Mouse (Mus musculus) neural tube, embryonic 10.5 days (tissue): ENCODE data around the gene D17Wsu92e.

Experiments used
- DNase-seq: peaks from one replicate; pipeline ENCODE4 v3.0.0-alpha.2; 2017; ENCODE audit warnings: low spot score; ENCODE audit errors: extremely low spot score

D17Wsu92e gene

GRCm38 (mm10) chr17:27821407-27822338 lies 1.2 kb upstream of the D17Wsu92e start:
- DNase-seq = no peak

DNA sequence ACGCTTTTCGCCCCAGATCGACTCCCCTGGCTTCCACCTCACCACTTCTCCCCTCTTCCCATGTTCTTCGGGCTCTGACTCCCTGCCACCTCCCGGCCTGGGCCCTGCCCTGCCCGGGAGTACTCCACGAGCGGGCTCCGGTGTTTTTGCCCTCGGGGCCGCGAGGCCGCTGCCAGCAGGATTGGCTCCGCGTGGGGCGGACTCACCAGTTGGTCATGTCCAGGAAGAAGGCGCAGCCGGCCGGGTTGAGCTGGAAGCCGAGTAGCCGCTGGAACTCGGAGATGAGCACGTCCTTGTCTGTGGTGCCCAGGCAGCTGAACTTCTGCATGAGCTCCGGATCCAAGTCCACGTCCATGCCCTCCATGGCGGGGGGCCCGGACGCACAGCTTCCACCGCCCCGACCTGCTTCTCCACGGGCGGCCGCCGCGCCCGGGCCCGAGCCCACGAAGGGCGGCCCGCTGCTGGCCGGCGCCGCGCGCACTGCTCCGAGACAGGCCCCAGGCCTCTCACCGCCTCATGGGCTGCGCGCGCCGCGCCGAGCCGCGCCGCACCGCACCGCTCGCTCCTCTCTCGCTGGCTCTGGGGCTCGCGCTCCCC lies 379 bp downstream of the D17Wsu92e start:
- DNase-seq = peak; percentile 77

DNA sequence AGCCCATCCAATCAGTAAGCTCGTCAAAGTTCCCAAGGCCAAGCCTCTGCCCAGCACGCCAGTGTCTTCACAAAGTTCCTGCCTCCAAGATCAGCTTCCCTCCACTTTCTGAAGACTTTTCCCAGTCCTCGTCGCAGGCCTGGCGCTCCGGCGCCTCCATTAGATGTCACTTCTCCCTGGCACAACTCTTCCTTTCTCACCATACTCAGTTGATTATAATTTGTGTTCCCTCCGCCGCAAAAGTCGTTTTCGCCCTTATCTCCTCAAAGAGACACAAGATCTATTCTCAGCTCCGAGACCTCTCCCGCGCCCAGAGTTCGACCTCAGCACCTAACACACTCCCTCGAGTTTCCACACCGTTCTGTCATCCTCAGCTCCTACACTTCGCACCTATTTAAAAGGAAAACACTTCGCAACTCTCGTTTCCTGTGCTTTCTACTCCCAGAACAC lies 902 bp downstream of the D17Wsu92e start:
- DNase-seq = no peak

GRCm38 (mm10) chr17:27819011-27819410 lies 1.4 kb downstream of the D17Wsu92e start:
- DNase-seq = no peak

GRCm38 (mm10) chr17:27814606-27815005 lies 5.8 kb downstream of the D17Wsu92e start:
- no peak for DNase-seq

GRCm38 (mm10) chr17:27811980-27812379 lies 8.5 kb downstream of the D17Wsu92e start:
- DNase-seq = no peak

- no peak for DNase-seq
Observed at GRCm38 (mm10) chr17:27810569-27811331, 9.7 kb downstream of the D17Wsu92e start.

DNA sequence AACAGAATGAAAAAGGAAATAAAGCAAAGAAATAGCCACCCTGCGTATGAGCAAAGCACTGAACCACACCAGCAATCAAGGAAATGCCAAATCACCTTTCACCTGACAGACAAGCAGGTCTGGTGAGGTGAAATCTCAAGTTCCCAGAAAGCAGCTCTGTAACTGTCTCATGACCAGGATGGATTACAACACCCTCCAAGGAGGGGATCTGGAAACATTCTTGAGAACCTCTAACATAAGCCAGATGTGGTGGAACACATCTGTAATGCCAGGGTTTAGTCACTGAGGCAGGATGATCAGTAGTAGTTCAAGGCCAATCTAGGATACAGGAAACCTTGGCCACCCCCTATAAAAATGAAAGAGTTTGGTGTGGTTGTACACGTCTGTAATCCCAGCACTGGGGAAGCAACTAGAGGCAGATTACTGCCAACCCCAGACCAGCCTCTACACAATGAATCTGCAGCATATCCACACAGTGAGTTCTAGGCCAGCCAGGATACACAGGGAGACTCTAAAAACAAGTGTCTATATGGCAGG lies 12.8 kb downstream of the D17Wsu92e start:
- DNase-seq = no peak

DNA sequence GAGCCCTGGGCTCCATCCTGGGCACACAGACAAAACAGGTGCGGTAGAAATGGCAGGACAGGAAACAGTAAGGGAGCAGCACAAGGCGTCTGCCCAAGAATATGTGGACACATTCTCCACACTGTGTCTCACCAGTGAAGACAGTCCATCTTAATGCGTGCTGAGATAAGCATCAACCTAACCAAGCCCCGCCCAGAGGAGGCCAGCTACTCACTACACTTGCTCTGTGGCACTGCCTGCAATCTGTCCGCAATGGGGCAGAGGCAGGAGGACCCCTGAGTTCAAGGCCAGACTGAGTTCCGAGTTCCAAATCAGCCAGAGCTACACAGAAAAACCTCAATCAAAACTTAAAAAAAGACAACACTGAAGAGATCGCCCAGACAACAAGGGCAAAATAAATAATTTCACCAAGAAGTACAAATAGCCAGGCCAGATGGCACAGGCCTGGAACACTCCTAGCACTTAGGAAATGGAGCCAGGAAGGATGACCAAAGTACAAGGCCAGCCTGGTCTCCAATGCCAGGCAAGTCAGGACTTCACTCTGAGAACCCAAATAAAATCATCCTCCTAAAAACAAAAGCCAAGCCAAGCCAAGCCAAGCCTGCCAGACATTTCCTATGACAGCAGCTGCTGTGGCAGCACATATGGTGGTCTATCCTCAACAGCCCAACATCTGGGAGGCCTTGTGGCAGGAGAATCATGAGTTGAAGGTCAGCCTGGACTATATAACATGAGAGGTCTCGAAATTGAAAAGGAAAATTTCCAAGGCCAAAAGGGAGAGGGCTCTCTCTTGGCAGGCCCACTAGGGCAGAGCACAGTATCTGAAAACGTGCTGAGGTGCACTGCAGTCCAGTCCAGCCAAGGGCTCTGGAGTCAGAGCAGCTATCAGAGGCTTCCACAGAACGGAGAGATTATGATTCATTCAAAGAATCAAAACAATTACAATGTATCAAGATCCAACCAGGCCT lies 15.4 kb downstream of the D17Wsu92e start:
- DNase-seq = no peak

- no peak for DNase-seq
Observed at GRCm38 (mm10) chr17:27804156-27804690, 16.2 kb downstream of the D17Wsu92e start.

- no peak for DNase-seq
Observed at GRCm38 (mm10) chr17:27803752-27804151, 16.7 kb downstream of the D17Wsu92e start.

- DNase-seq = no peak
Observed at GRCm38 (mm10) chr17:27800710-27801648, 19.5 kb downstream of the D17Wsu92e start.

GRCm38 (mm10) chr17:27799771-27800584 lies 20.5 kb downstream of the D17Wsu92e start:
- peak; percentile 42 for DNase-seq

DNA sequence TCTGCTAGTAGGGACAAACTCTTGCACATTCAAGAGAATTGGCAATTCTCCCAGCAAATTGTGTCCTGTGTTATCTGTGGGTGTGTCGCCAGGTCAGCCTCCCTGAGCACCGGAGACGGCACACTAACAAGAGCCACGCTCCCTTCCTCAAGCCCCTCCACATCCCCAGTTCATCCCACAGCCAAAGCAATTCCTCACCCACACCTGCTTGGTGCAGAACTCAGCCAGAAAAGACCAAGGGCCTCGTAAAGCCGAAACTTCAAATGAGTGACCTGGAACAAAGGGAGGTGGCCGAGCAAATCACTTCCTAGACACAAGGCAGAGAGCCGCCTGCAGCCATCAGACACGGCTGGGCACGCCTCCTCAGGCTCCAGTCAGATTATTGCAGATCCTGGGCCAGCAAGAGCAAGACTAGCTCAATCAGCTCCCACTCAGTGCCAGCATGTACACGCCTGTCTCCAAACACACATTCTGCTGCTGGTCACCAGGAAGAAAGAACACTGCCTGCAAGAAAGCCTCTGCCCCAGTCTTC lies 23.0 kb downstream of the D17Wsu92e start:
- peak; percentile 35 for DNase-seq

- DNase-seq = no peak
Observed at GRCm38 (mm10) chr17:27796780-27797179, 23.7 kb downstream of the D17Wsu92e start.

DNA sequence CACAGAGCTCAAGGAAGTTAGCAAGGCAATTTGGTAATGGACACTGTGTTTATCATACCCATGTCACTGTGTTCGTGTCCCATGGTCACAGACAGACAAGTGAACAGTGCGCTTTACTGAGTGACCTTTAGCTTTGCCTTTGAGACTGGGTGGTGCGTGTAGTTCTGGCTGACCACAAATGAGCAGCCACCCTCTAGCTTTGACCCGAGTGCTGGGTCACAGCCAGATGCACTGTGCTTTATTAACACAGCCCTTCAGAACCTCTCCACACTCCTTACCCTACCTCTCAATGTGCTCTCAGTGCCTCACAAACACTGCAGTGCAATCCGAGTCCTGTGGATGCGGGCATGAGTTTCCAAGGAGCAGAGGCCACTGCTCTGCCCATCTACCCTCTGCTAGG lies 27.3 kb downstream of the D17Wsu92e start:
- no peak for DNase-seq

GRCm38 (mm10) chr17:27792516-27792915 lies 27.9 kb downstream of the D17Wsu92e start:
- DNase-seq = no peak

DNA sequence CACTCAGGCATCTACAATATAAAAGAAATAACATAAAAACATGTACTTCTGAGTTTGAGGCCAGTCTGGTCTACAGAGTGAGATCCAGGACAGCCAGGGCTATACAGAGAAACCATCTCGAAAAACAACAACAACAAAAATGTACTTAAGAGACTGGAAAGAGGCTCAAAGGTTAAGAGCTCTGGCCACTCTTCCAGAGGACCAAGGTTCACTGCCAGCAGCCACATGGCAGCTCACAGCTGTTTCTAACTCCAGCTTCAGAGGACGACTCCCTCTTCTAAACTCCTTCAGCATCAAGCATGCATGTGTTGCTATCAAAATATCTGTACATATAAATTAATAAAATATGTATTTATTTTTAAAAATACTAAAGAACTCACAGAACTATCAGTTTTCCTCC lies 28.9 kb downstream of the D17Wsu92e start:
- no peak for DNase-seq
